Mouse (Mus musculus): ENCODE data around the gene Csf2rb. TPM values are rescaled to one million over a fixed set of nuclear protein-coding genes. Genes with fewer than 3 reads are reported as not detected.

Csf2rb gene
- total RNA-seq, 2 experiments from 2014 or later: 2.5 to 2.6 TPM

GRCm38 (mm10) chr15:78368926-78369346 is 43.4 kb downstream of the Csf2rb start:
- intact Hi-C loops (cut with DNase I): loop anchor here (1.0 to 5.0 kb wide), 3 partner anchors 47 to 194 kb away; partner anchors contain the start of gene Ift27
- peak; percentile 56 to 67 for DNase-seq

- no peak for DNase-seq
- intact Hi-C loops (cut with DNase I): loop anchor here (1.0 to 5.0 kb wide), 3 partner anchors 47 to 195 kb away; partner anchors contain the start of gene Ift27
These were observed 44.1 kb downstream of the Csf2rb start for GRCm38 (mm10) chr15:78369641-78370040.

GRCm38 (mm10) chr15:78372796-78373195 is 47.2 kb downstream of the Csf2rb start:
- intact Hi-C loops (cut with DNase I): no loop called here
- no peak for DNase-seq

GRCm38 (mm10) chr15:78374204-78374603 is 48.7 kb downstream of the Csf2rb start:
- intact Hi-C loops (cut with DNase I): no loop called here

GRCm38 (mm10) chr15:78377859-78378258 is 52.3 kb downstream of the Csf2rb start:
- intact Hi-C loops (cut with DNase I): no loop called here
- no peak for DNase-seq

More at GRCm38 (mm10) chr15:78374204-78374603, 48.7 kb downstream of the Csf2rb start:
- no peak for DNase-seq

GRCm38 (mm10) chr15:78378556-78378955 is 53.0 kb downstream of the Csf2rb start:
- DNase-seq: no peak

GRCm38 (mm10) chr15:78380208-78380607 is 54.7 kb downstream of the Csf2rb start:
- DNase-seq: no peak
- intact Hi-C loops (cut with DNase I): no loop called here

More at GRCm38 (mm10) chr15:78378556-78378955, 53.0 kb downstream of the Csf2rb start:
- intact Hi-C loops (cut with DNase I): no loop called here

- intact Hi-C loops (cut with DNase I): no loop called here
- no peak for DNase-seq
These were observed 55.2 kb downstream of the Csf2rb start for GRCm38 (mm10) chr15:78380741-78381140.

GRCm38 (mm10) chr15:78382115-78382514 is 56.6 kb downstream of the Csf2rb start:
- intact Hi-C loops (cut with DNase I): no loop called here

GRCm38 (mm10) chr15:78383450-78384219 is 58.1 kb downstream of the Csf2rb start:
- intact Hi-C loops (cut with DNase I): no loop called here
- no peak for DNase-seq

More at GRCm38 (mm10) chr15:78382115-78382514, 56.6 kb downstream of the Csf2rb start:
- no peak for DNase-seq

- DNase-seq: no peak
- intact Hi-C loops (cut with DNase I): no loop called here
These were observed 58.9 kb downstream of the Csf2rb start for GRCm38 (mm10) chr15:78384220-78385116.

GRCm38 (mm10) chr15:78385564-78385963 is 60.0 kb downstream of the Csf2rb start:
- DNase-seq: no peak
- intact Hi-C loops (cut with DNase I): no loop called here

- intact Hi-C loops (cut with DNase I): no loop called here
- DNase-seq: no peak
These were observed 65.3 kb downstream of the Csf2rb start for GRCm38 (mm10) chr15:78390855-78391254.

GRCm38 (mm10) chr15:78395478-78395962 is 70.0 kb downstream of the Csf2rb start, which contains the start of gene Tex33:
TSS of gene Tex33 (minus strand) at chr15:78395912.
- intact Hi-C loops (cut with DNase I): no loop called here
- no peak for DNase-seq

GRCm38 (mm10) chr15:78401345-78401744 is 75.8 kb downstream of the Csf2rb start:
- no peak for DNase-seq
- intact Hi-C loops (cut with DNase I): no loop called here

- peak; percentile 74 to 79 for DNase-seq
- intact Hi-C loops (cut with DNase I): no loop called here
These were observed 76.4 kb downstream of the Csf2rb start for GRCm38 (mm10) chr15:78401921-78402320.

- peak; percentile 26 to 29 for DNase-seq
- intact Hi-C loops (cut with DNase I): no loop called here
These were observed 76.9 kb downstream of the Csf2rb start for GRCm38 (mm10) chr15:78402423-78402822.

- intact Hi-C loops (cut with DNase I): no loop called here
- DNase-seq: no peak
These were observed 77.8 kb downstream of the Csf2rb start for GRCm38 (mm10) chr15:78403301-78403741.

Data from heart, postnatal 36 days (tissue).